Mouse (Mus musculus): ENCODE measurements around the gene Kcnk16. TPM values are rescaled to one million over a fixed set of nuclear protein-coding genes. Genes with fewer than 3 reads are reported as not detected.
A peak's percentile ranks its signal among the peaks of the same experiment; 100 is the strongest.

Kcnk16 gene
- total and polyA plus RNA-seq, 2 experiments from 2014 or later = not detected

DNA sequence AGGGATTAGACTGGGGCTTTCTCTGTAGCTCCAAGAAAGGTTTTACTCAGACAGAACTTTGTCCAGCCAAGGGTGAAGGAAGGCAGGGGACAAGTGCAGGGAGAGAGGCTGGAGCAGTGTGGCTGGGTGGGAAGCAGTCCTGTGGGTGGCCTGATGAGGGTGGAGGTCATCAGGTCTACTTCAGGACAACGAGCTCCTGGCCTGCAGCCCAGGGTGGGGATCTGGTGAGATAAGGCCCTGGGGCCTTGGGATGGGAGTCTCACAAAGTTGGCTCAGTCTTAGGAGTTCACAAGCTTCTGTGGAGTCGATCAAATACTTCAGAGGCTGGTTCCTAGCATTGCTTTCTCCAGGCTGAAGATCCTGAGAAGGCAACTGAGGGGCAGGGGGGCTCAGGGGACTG, 23.7 kb downstream of the Kcnk16 start:
- H3K9ac ChIP-seq (replicated peaks; ENCODE audit: low read depth, low read length) = no peak overlapping the region
- 21% methylated on average over 2 of the region's 2 CpGs for WGBS
- DNase-seq (ENCODE audit: low spot score) (no peak), ATAC-seq (ENCODE audit: insufficient read depth, low read depth) (no peak)
- H3K4me3 ChIP-seq (ENCODE audit: low read depth, low read length) = no peak overlapping the region
- H3K27me3 ChIP-seq (ENCODE audit: control insufficient read depth, insufficient read depth, low read length) = no peaks in the 10 kb centered on the region
- no peaks in the 10 kb centered on the region for H3K9me3 ChIP-seq (replicated peaks; ENCODE audit: control insufficient read depth, low read length)
- no peaks in the 10 kb centered on the region for H3K36me3 ChIP-seq (replicated peaks; ENCODE audit: control insufficient read depth, insufficient read depth, low read length)
- no peaks in the 10 kb centered on the region for H3K4me1 ChIP-seq (ENCODE audit: control insufficient read depth, insufficient read depth)
- H3K4me2 ChIP-seq (ENCODE audit: low read depth, low read length) = no peak overlapping the region
- H3K27ac ChIP-seq (ENCODE audit: low read depth) = no peak overlapping the region
- no peak for TF ChIP-seq EP300 (IDR thresholded peaks at IDR 0.05; ENCODE audit: low read depth)
- no peak for TF ChIP-seq CTCF (IDR thresholded peaks at IDR 0.05; ENCODE audit: low read depth)

DNA sequence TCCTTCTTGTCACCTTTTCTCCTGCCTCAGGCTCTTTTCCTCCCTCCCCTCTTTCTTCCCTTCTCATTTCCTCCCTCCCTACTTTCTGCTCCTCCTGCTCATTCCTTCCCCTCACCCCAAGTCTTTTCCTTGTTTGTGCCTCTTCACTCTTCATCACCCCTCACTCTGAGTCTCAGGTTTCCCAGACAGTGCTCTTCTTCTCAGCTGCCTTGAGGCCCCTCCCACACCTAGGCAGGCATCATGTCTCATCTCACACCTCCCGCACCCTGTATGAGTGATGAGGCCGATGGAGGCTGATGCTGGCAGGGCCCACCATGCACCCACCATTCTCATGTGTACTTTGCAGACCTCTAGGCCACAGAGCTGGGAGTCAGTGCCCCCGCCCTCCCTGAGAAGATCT, 25.8 kb downstream of the Kcnk16 start:
- WGBS = 54% methylated on average over 3 of the region's 3 CpGs
- ATAC-seq (ENCODE audit: insufficient read depth, low read depth) = no peak

DNA sequence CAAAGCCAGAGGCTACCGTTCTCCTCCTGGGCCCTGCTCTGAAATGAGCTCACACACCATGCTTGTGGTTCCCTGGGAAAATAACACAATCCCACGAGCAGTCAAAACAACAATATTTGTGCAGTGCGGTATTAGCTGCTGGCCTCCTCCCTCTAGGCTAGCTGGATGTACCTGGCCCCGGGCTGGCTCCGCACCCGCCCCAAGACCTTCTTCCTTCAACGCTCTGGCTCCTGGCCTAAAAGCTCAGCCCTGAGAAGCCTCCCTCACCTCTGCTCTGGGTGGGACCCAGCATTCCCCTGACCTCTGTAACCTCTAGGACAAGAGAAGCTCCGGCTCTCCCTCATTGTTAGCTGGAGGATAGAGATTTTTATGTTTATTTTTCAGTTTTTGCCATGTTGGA, 26.5 kb downstream of the Kcnk16 start:
- no peak overlapping the region for H3K27ac ChIP-seq (ENCODE audit: low read depth)
- DNase-seq (ENCODE audit: low spot score) (no peak), ATAC-seq (ENCODE audit: insufficient read depth, low read depth) (no peak)
- no peak overlapping the region for H3K4me3 ChIP-seq (ENCODE audit: low read depth, low read length)
- H3K4me2 ChIP-seq (ENCODE audit: low read depth, low read length) = no peak overlapping the region
- WGBS = 68% methylated on average over 8 of the region's 8 CpGs
- H3K4me1 ChIP-seq (ENCODE audit: control insufficient read depth, insufficient read depth) = no peaks in the 10 kb centered on the region
- no peak overlapping the region for H3K9ac ChIP-seq (replicated peaks; ENCODE audit: low read depth, low read length)
- no peaks in the 10 kb centered on the region for H3K36me3 ChIP-seq (replicated peaks; ENCODE audit: control insufficient read depth, insufficient read depth, low read length)
- H3K9me3 ChIP-seq (replicated peaks; ENCODE audit: control insufficient read depth, low read length) = no peaks in the 10 kb centered on the region
- H3K27me3 ChIP-seq (ENCODE audit: control insufficient read depth, insufficient read depth, low read length) = no peaks in the 10 kb centered on the region
- TF ChIP-seq EP300 (IDR thresholded peaks at IDR 0.05; ENCODE audit: low read depth) (no peak), CTCF (IDR thresholded peaks at IDR 0.05; ENCODE audit: low read depth) (no peak)

More for the DNA sequence above, 25.8 kb downstream of the Kcnk16 start:
- TF ChIP-seq CTCF (IDR thresholded peaks at IDR 0.05; ENCODE audit: low read depth) = no peak
- no peak for TF ChIP-seq EP300 (IDR thresholded peaks at IDR 0.05; ENCODE audit: low read depth)
- no peaks in the 10 kb centered on the region for H3K9me3 ChIP-seq (replicated peaks; ENCODE audit: control insufficient read depth, low read length)
- no peaks in the 10 kb centered on the region for H3K4me1 ChIP-seq (ENCODE audit: control insufficient read depth, insufficient read depth)
- H3K4me3 ChIP-seq (ENCODE audit: low read depth, low read length) = no peak overlapping the region
- no peak overlapping the region for H3K4me2 ChIP-seq (ENCODE audit: low read depth, low read length)
- DNase-seq (ENCODE audit: low spot score) = no peak
- H3K36me3 ChIP-seq (replicated peaks; ENCODE audit: control insufficient read depth, insufficient read depth, low read length) = no peaks in the 10 kb centered on the region
- H3K27me3 ChIP-seq (ENCODE audit: control insufficient read depth, insufficient read depth, low read length) = no peaks in the 10 kb centered on the region
- no peak overlapping the region for H3K9ac ChIP-seq (replicated peaks; ENCODE audit: low read depth, low read length)
- H3K27ac ChIP-seq (ENCODE audit: low read depth) = no peak overlapping the region

DNA sequence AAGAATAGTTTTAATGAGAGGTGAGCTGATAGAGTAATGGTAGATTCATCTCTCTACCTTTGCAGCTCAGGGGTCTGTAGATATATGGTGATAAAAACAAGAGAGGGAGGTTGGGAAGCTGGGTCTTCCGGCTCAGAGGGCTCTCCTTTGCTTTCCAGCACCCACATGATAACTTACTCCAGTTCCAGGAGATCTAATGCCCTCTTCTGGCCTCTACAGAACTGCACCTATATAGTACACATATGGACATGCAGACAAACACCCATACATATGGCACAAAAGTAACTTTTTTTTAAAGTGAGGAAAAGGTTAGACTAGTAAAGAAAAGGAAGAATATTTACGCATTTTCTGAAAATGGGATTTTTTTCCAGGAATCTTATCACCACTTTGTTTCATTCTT, 34.6 kb downstream of the Kcnk16 start:
- Histone ChIP-seq H3K4me1 (ENCODE audit: control insufficient read depth, insufficient read depth) (no peaks in the 10 kb centered on the region), H3K27ac (ENCODE audit: low read depth) (no peak overlapping the region), H3K4me3 (ENCODE audit: low read depth, low read length) (no peak overlapping the region), H3K9ac (replicated peaks; ENCODE audit: low read depth, low read length) (no peak overlapping the region), H3K27me3 (ENCODE audit: control insufficient read depth, insufficient read depth, low read length) (no peaks in the 10 kb centered on the region), H3K9me3 (replicated peaks; ENCODE audit: control insufficient read depth, low read length) (no peaks in the 10 kb centered on the region), H3K36me3 (replicated peaks; ENCODE audit: control insufficient read depth, insufficient read depth, low read length) (no peaks in the 10 kb centered on the region), H3K4me2 (ENCODE audit: low read depth, low read length) (no peak overlapping the region)
- ATAC-seq (ENCODE audit: insufficient read depth, low read depth) (no peak), DNase-seq (ENCODE audit: low spot score) (no peak)
- WGBS = 90% methylated on average over 2 of the region's 2 CpGs
- no peak for TF ChIP-seq CTCF (IDR thresholded peaks at IDR 0.05; ENCODE audit: low read depth)
- no peak for TF ChIP-seq EP300 (IDR thresholded peaks at IDR 0.05; ENCODE audit: low read depth)

DNA sequence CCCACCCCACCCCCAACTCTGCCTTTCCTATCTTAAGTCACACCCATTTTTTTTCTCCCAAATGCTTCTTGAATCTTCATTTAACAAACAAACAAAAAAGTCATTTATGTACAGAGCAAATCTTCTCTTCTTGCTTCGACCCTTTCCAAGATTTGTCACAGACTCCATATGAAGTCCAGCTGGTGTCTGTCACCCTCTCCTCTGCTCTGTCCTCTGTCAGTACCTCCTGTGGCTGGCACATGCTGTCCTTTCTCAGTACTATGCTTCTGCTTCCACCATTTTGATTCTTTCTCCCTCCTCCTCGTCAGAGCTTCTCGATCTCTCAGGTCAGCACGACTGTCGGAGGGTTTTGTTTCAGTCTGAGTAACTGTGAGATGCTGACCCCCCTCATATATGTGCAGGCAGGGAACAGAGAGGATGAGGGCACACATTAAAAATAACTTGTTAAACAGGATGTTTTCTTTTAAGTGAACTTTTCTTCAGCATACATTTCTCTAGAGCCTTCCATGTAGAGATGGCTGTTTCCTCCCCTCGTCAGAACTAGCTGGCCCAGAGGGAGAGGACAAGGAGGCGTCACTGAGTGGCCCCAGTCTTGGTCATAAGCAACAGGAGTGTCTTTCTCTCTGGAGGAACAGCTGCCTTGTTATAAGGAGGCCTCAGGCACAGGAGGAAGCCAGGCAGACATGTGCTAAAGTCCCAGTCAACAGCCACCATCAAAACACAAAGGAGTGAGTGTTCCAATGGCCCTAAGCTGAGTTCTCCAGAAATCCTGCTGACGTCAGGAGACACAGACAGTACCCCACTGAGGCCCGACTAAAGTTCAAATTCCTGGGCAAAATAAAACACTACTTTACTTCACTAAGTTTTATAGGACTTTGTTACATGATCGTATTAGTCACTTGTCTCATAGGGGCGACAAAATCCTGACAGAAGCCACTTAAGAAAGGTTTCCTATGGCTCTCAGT, 35.7 kb downstream of the Kcnk16 start:
- no peak for DNase-seq (ENCODE audit: low spot score)
- Histone ChIP-seq H3K9me3 (replicated peaks; ENCODE audit: control insufficient read depth, low read length) (no peaks in the 10 kb centered on the region), H3K36me3 (replicated peaks; ENCODE audit: control insufficient read depth, insufficient read depth, low read length) (no peaks in the 10 kb centered on the region), H3K4me1 (ENCODE audit: control insufficient read depth, insufficient read depth) (no peaks in the 10 kb centered on the region), H3K4me3 (ENCODE audit: low read depth, low read length) (no peak overlapping the region), H3K4me2 (ENCODE audit: low read depth, low read length) (no peak overlapping the region), H3K27me3 (ENCODE audit: control insufficient read depth, insufficient read depth, low read length) (no peaks in the 10 kb centered on the region), H3K27ac (ENCODE audit: low read depth) (peak overlapping the region; percentile 26; the same call in 1 of the 2 replicates), H3K9ac (replicated peaks; ENCODE audit: low read depth, low read length) (no peak overlapping the region)
- peak; percentile 55; the same call in 1 of the 2 replicates for ATAC-seq (ENCODE audit: insufficient read depth, low read depth)
- TF ChIP-seq EP300 (IDR thresholded peaks at IDR 0.05; ENCODE audit: low read depth) (no peak), CTCF (IDR thresholded peaks at IDR 0.05; ENCODE audit: low read depth) (no peak)
- 58% methylated on average over 11 of the region's 11 CpGs for WGBS
